In genomic region chr17:56303160-56303846, GRCm38 (mm10) we compare ENCODE assay signal across 8 mouse cellular contexts. TPM values are rescaled to one million over a fixed set of nuclear protein-coding genes. Genes with fewer than 3 reads are reported as not detected.
DNase-seq lines count a peak whose midpoint lies in the region.

Uhrf1 (plus strand) TSS chr17:56303321.

- peaks cover 50% of the 10 kb centered on the region for H3K4me1 ChIP-seq in heart, embryonic 10.5 days

- under 1% methylated on average over 43 of the region's 43 CpGs for WGBS in heart, embryonic 10.5 days

- H3K27me3 ChIP-seq in heart, embryonic 10.5 days (ENCODE audit: insufficient read depth, poor library complexity, severe bottlenecking) = no peaks in the 10 kb centered on the region

- H3K36me3 ChIP-seq in heart, embryonic 10.5 days = peaks cover 34% of the 10 kb centered on the region

- no peaks in the 10 kb centered on the region for H3K9me3 ChIP-seq in heart, embryonic 10.5 days

- H3K27ac ChIP-seq in heart, embryonic 10.5 days = peak within 1 kb of the TSS; percentile 88

- DNase-seq in urinary bladder, postnatal 14 days (ENCODE audit: low spot score) = peak; percentile 88
- DNase-seq in urinary bladder, postnatal 10 days (ENCODE audit: low spot score) = no peak
- peak; percentile 92 for DNase-seq in embryo, embryonic 9.5 days (ENCODE audit: extremely low spot score)
- DNase-seq in heart, embryonic 10.5 days (ENCODE audit: low spot score) = peak; percentile 98
- peak; percentile 76 for DNase-seq in kidney, adult 9 months
- peak; percentile 67 for DNase-seq in lung, postnatal 14 days
- DNase-seq in ovary, postnatal 36 days (ENCODE audit: low spot score) = peak; percentile 80
- no peak for DNase-seq in layer of hippocampus, postnatal 36 days

- peak within 1 kb of the TSS; percentile 82 for H3K4me3 ChIP-seq in heart, embryonic 10.5 days

RNA-seq across cellular contexts. Expression of gene Uhrf1, which starts in this region (rescaled TPM):
- 136 and 163 TPM in 2 replicates for polyA plus RNA-seq in heart, embryonic 10.5 days (2016; fragmentation: Nextera tagmentation; extraction: Ambion mirVana)
- 1 to 10 TPM; 1.2 to 1.3 TPM for total RNA-seq in layer of hippocampus, postnatal 36 days (2021)

Comparison
In these comparisons a context has a peak if more than half of its experiments do, and no peak if none do; other contexts are left out.
1. DNase-seq: peak in urinary bladder, postnatal 14 days (single experiment), embryo, embryonic 9.5 days (single experiment), heart, embryonic 10.5 days (single experiment), kidney, adult 9 months (single experiment), lung, postnatal 14 days (single experiment) and ovary, postnatal 36 days (single experiment); none in urinary bladder, postnatal 10 days (single experiment) and layer of hippocampus, postnatal 36 days (0 of 2).